Mouse (Mus musculus): ENCODE measurements around the gene Hfm1.

DNA sequence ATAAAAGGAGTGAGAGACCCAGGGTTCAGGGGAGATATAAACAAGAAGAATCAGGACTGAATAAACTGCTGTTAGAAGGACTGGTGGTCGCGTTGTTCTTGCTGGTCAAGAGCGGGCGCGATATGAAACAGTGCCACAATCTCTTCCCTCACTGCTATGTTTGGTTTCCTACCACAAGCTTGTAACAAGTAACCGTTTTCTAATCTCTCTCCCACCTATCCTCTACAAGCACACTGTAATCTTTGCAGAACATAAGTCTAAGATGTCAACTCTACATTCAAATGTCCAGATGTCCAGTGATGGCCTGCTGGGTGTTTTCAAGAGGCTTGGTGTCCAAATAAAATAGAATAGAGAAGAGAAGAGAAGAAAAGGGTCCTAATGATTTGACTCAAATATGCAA lies 22.6 kb upstream of the Hfm1 start:
- TF ChIP-seq CTCF (IDR thresholded peaks at IDR 0.05; ENCODE audit: low read depth, low read length) (no peak), POLR2A (IDR thresholded peaks at IDR 0.05; ENCODE audit: borderline replicate concordance, low read depth, low read length) (no peak)
